Mouse (Mus musculus) mesoderm, embryonic 11.5 days (tissue): ENCODE data around the gene Ifne.

Experiments
- DNase-seq: peaks from one replicate; pipeline ENCODE4 v3.0.0-alpha.2; 2012; ENCODE audit warnings: low read depth, low spot score

Gene Ifne

DNA sequence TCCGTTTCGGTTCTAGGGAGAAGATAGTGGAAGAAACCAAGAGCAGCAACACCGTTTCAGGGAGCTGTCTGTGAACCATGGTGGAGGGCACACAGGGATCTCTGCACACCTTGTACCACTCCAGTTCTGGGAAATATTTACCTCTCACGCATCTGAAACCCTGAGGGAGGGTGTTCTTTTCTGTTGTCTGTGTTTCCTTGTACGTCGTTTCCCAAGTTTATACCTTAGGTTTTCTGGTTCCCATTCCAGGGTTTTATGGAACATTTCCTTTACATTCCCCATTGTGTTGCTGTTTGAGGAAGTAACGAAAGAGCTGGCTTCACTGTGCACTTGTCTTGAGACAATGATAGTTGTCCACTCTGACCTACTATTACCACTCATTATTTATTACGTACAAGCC lies at the start of gene Ifne:
Gene Ifne (minus strand): TSS at position 101 of the 400 bp plus-strand sequence.
- DNase-seq = no peak

DNA sequence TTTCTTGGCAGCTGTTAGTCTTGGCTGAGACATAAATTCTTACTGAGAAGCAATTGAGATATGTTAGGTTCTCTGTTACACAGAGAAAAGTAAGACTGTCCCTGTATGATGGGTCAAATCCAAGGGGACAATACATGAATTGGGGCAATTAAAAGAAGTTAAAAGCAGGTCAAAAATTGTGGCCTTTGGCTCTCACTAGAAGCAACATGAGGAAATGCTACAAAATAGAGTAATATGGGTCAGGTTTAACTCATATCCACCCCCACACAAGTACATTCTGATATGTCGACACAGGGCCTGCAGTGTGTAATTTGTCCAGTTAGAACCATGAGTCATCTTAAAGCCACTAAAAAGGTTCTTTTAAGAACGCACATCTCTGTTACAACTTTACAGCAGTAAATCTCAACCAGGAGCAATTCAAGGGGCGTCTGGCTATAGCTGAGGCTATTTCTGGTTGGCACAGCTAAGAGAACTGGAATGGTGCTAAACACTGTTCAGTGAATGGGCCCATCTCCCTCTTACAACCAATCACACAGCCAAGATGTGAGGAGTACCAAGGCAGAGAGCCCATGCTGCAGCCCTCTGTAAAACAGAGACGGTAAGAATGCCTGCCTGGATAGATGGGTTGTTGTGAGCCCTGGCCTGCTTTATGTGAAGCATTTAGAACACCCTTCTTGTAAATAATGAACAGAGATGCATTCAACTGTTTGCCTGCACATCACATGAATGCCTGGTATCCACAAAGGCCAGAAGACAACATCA lies 48.5 kb upstream of the Ifne start:
- no peak for DNase-seq

DNA sequence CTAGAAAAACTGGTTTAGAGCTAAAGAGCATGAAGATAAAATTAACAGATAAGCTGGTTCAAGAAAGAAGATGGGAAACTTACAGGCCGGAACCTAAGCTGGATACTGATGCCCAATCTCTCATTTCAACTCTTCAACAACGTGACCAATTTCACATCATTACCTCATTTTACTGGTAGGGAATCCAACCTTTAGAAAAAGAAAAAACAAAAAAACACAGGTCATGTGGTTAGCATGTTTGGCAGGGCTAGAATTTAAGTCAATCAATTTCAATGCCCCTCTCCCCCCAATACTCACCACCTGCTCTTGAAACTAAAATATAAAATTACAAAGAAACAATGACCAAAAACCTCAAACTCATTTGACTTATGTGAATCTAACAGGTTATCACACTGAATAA lies 47.8 kb upstream of the Ifne start:
- no peak for DNase-seq

GRCm38 (mm10) chr4:88926637-88927036 lies 46.6 kb upstream of the Ifne start:
- DNase-seq = no peak

DNA sequence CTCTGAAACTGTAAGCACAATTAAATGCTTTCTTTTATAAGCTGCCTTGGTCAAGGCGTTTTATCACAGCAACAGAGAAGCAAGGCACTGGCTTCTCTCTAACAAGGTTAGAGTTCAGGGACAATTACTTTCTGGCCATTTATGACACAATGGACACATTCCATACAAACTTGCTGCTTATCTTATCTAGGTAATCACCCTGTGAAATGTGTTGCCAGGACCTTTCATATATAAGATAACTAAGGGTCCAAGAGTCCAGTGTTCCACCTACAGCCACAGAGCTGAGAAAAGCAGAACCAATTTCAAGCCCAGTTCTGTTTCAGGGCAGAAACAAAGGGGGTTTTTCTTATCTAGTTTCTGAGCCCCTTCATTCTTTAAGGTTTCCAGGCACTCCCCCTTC lies 46.1 kb upstream of the Ifne start:
- DNase-seq = no peak

- DNase-seq = no peak
These were observed 45.5 kb upstream of the Ifne start for GRCm38 (mm10) chr4:88925456-88925855.

DNA sequence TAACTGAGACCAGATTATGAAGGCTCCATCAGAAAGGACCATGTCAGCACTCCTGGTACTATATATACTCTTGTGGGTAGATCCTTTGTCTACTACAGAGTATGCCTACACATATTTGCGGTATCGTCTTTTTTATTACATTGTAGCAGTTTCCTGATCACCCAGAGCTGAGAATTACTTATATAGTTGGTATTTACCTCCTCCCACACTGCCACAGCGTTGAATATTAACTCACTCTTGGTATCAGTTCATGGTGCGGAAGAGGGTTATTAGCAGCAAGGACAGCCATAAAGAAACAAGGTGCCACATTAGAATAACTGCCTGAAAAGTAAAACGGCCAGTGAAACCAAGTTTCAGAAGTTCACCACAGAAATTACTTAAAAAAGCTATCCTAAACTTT lies 41.3 kb upstream of the Ifne start:
- no peak for DNase-seq

GRCm38 (mm10) chr4:88917770-88918460 lies 37.9 kb upstream of the Ifne start:
- no peak for DNase-seq

- no peak for DNase-seq
These were observed 36.3 kb upstream of the Ifne start for GRCm38 (mm10) chr4:88916306-88916705.

- DNase-seq = no peak
These were observed 34.0 kb upstream of the Ifne start for GRCm38 (mm10) chr4:88913984-88914383.

- DNase-seq = no peak
These were observed 32.9 kb upstream of the Ifne start for GRCm38 (mm10) chr4:88912882-88913281.

GRCm38 (mm10) chr4:88912187-88912586 lies 32.2 kb upstream of the Ifne start:
- no peak for DNase-seq

- DNase-seq = no peak
These were observed 29.9 kb upstream of the Ifne start for GRCm38 (mm10) chr4:88909600-88910534.

- DNase-seq = no peak
These were observed 13.3 kb upstream of the Ifne start for GRCm38 (mm10) chr4:88893201-88893754.

DNA sequence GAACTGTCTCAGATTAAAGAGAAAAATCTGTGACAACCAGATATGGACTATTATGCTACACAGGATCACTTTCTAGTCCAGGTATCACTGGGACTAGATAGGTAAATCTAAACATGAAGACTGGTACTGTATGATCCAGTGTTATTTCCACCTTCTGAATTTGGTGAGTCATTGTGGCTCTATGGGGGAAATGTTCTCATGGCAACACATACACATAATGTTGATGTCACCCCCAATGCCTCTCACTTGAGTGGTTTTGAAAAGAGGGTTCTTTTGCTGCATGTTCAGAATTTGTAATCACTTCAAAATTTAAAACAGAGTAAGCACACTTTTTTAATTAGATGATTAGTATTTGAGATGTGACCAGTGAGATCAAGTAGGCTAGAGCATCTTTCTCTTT lies 8.2 kb upstream of the Ifne start:
- DNase-seq = no peak

DNA sequence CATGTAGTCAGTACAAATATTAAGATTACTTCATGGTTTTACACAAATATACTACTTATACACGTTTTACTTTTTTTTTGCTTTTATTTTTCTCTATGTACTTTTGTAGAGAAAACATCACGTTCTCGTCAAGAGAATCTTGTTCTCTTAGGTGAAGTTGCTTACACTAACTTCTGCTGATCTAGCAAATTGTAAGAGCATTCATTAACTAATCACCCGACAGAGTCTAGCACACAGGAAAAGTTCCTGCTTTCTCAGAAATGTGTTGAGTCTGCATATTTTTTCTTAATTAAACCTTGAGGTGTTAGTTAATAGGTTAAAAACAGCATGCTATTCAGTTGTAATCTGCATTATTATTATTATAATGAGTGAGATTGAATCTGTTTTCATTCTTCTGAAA lies 1.2 kb downstream of the Ifne start:
- DNase-seq = no peak

DNA sequence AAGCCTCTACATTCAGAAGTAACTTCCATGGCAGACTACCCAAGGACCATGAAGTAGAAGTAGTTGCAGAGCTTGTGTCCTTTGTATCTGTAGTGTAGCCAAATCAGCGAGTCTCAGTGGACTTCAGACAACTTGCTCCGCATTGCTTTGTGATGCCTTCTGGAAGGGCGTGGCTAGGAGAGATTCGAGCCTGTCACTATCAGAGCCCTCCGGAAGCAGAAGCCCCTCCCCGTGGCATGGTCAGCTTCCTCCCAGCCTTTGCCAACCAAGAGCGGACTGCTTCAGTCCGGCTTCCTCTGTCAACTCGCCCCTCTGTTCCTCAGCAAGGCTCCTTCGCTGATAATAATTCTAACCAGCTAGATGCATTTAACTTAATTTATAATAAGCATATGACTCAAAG lies 1.8 kb downstream of the Ifne start:
- DNase-seq = no peak

- no peak for DNase-seq
These were observed 3.5 kb downstream of the Ifne start for GRCm38 (mm10) chr4:88876520-88876919.

DNA sequence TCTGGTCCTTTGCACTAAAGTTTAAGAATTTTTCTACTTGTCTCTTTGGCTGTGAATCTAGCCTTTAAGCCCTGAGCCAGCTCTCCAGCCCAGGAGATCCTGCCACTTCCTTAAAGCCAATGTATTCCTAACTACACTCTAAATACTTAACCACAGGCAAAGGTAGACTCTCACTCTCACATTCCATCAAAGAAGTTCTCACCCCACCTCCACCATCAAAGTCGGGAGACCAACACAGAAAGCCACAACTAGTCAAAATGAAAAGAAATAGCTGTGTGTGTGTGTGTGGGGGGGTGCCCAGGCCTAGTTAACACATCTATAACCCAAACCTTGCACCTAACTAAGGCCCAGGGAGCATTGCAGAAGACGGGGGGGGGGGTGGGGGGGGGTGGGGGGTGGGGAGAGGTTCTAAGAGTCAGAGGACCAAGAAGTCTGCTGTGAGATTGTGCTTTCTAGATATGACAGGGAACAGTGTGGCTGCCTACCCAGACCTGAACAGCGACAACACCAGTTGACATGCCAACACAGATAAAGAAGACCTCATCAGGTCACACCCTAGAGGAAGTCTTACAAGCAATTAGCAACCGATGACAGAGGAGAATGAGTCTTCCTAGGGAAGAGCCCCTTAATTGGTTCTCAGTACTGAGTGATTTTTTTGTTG lies 4.4 kb downstream of the Ifne start:
- DNase-seq = no peak

- DNase-seq = peak; percentile 43
These were observed 7.3 kb downstream of the Ifne start for GRCm38 (mm10) chr4:88872691-88873090.
